ENCODE assay signal across 18 mouse cellular contexts in genomic region chr13:112840241-112841087, GRCm38 (mm10). TPM values are rescaled to one million over a fixed set of nuclear protein-coding genes. Genes with fewer than 3 reads are reported as not detected.
DNase-seq lines count a peak whose midpoint lies in the region; ATAC-seq and TF ChIP-seq lines count a peak whose summit lies in the region.
"Had no signal": no experiment of that assay in that cellular context is flagged by ENCODE, and none has a peak within 500 bp of the region (broad histone marks: within the 10 kb centered on the region; RNA-seq: fewer than 3 reads in every experiment).

No protein-coding gene starts in this region.

- H3K36me3 ChIP-seq in forebrain, embryonic 16.5 days (ENCODE audit: control insufficient read depth, insufficient read depth) = peaks cover 2% of the 10 kb centered on the region; the same call in 1 of the 2 replicates
- peaks cover 4% of the 10 kb centered on the region; the same call in 1 of the 2 replicates for H3K36me3 ChIP-seq in forebrain, embryonic 12.5 days (replicated peaks)
- H3K36me3 ChIP-seq in lung, postnatal 0 days (ENCODE audit: insufficient read depth, low read length) = no peaks in the 10 kb centered on the region
- H3K36me3 ChIP-seq in hindbrain, embryonic 12.5 days = peaks cover 8% of the 10 kb centered on the region

- no peak for TF ChIP-seq CTCF in lung, postnatal 0 days (IDR thresholded peaks at IDR 0.05)

- 79% methylated on average over 16 of the region's 16 CpGs for WGBS in forebrain, embryonic 16.5 days
- 91% methylated on average over 16 of the region's 16 CpGs for WGBS in forebrain, embryonic 12.5 days
- WGBS in lung, postnatal 0 days = 83% methylated on average over 16 of the region's 16 CpGs
- WGBS in hindbrain, embryonic 12.5 days = 92% methylated on average over 16 of the region's 16 CpGs

- H3K9me3 ChIP-seq in forebrain, embryonic 16.5 days (ENCODE audit: control insufficient read depth, low read length) = no peaks in the 10 kb centered on the region
- H3K9me3 ChIP-seq in forebrain, embryonic 12.5 days = 0 out of 2 replicates have a peak, but pooled peaks cover 3% of the 10 kb centered on the region
- H3K9me3 ChIP-seq in lung, postnatal 0 days (ENCODE audit: low read length) = no peaks in the 10 kb centered on the region
- no peaks in the 10 kb centered on the region for H3K9me3 ChIP-seq in hindbrain, embryonic 12.5 days (replicated peaks)
- H3K9me3 ChIP-seq: embryonic facial prominence, embryonic 12.5 days; hindbrain, embryonic 13.5 days; limb, embryonic 15.5 days; midbrain, embryonic 10.5 days had no signal

- H3K9ac ChIP-seq in forebrain, embryonic 16.5 days (replicated peaks; ENCODE audit: low read depth, low read length) = no peak overlapping the region
- no peak overlapping the region for H3K9ac ChIP-seq in forebrain, embryonic 12.5 days
- no peak overlapping the region for H3K9ac ChIP-seq in lung, postnatal 0 days (replicated peaks; ENCODE audit: low read depth)
- H3K9ac ChIP-seq in hindbrain, embryonic 12.5 days = no peak overlapping the region
- H3K9ac ChIP-seq: embryonic facial prominence, embryonic 12.5 days; hindbrain, embryonic 13.5 days; limb, embryonic 15.5 days had no signal

- no peaks in the 10 kb centered on the region for H3K27me3 ChIP-seq in forebrain, embryonic 16.5 days (replicated peaks; ENCODE audit: control insufficient read depth, insufficient read depth, low read length)
- H3K27me3 ChIP-seq in forebrain, embryonic 12.5 days = no peaks in the 10 kb centered on the region
- H3K27me3 ChIP-seq in lung, postnatal 0 days (replicated peaks; ENCODE audit: insufficient read depth, low read length) = no peaks in the 10 kb centered on the region
- no peaks in the 10 kb centered on the region for H3K27me3 ChIP-seq in hindbrain, embryonic 12.5 days
- H3K27me3 ChIP-seq: embryonic facial prominence, embryonic 12.5 days; hindbrain, embryonic 13.5 days; limb, embryonic 15.5 days had no signal

- no peak for DNase-seq in lung, postnatal 0 days (ENCODE audit: low spot score)
- no peak for DNase-seq in lung, postnatal 10 days
- peak; percentile 16 to 35 for DNase-seq in layer of hippocampus, postnatal 25 days (ENCODE audit: extremely low spot score in 1 of 2, low spot score in 1 of 2)
- peak; percentile 42 for DNase-seq in right cerebral cortex, postnatal 25 days
- DNase-seq in testis, postnatal 10 days (ENCODE audit: low spot score) = no peak
- DNase-seq: cerebellum, postnatal 25 days; kidney, adult 11 months; kidney, postnatal 4 days; thymus, adult 18-20 months had no signal

- peak overlapping the region; percentile 56; the same call in 1 of the 2 replicates for H3K27ac ChIP-seq in forebrain, embryonic 16.5 days (ENCODE audit: low read length)
- H3K27ac ChIP-seq in forebrain, embryonic 12.5 days = no peak overlapping the region
- no peak overlapping the region for H3K27ac ChIP-seq in lung, postnatal 0 days (ENCODE audit: low read length)
- no peak overlapping the region for H3K27ac ChIP-seq in hindbrain, embryonic 12.5 days
- H3K27ac ChIP-seq: embryonic facial prominence, embryonic 12.5 days; forebrain, embryonic 10.5 days; hindbrain, embryonic 13.5 days; limb, embryonic 15.5 days; midbrain, embryonic 10.5 days had no signal

- peaks cover 8% of the 10 kb centered on the region; the same call in 1 of the 2 replicates for H3K4me1 ChIP-seq in forebrain, embryonic 16.5 days (replicated peaks; ENCODE audit: control insufficient read depth, insufficient read depth, low read length)
- no peaks in the 10 kb centered on the region for H3K4me1 ChIP-seq in forebrain, embryonic 12.5 days
- no peaks in the 10 kb centered on the region for H3K4me1 ChIP-seq in lung, postnatal 0 days (ENCODE audit: insufficient read depth, low read depth, low read length)
- no peaks in the 10 kb centered on the region for H3K4me1 ChIP-seq in hindbrain, embryonic 12.5 days
- H3K4me1 ChIP-seq: embryonic facial prominence, embryonic 12.5 days; forebrain, embryonic 10.5 days; hindbrain, embryonic 13.5 days; midbrain, embryonic 10.5 days had no signal

- peak; percentile 59; the same call in 1 of the 2 replicates for ATAC-seq in forebrain, embryonic 16.5 days
- no peak for ATAC-seq in forebrain, embryonic 12.5 days (ENCODE audit: low FRiP score)
- peak; percentile 14; the same call in 1 of the 2 replicates for ATAC-seq in lung, postnatal 0 days
- no peak for ATAC-seq in hindbrain, embryonic 12.5 days (ENCODE audit: low FRiP score)

- H3K4me2 ChIP-seq in forebrain, embryonic 16.5 days (ENCODE audit: low read length) = no peak overlapping the region
- H3K4me2 ChIP-seq in forebrain, embryonic 12.5 days = no peak overlapping the region
- H3K4me2 ChIP-seq in lung, postnatal 0 days (replicated peaks; ENCODE audit: low read depth, low read length) = no peak overlapping the region
- H3K4me2 ChIP-seq in hindbrain, embryonic 12.5 days (replicated peaks) = no peak overlapping the region
- H3K4me2 ChIP-seq: embryonic facial prominence, embryonic 12.5 days; hindbrain, embryonic 13.5 days; limb, embryonic 15.5 days had no signal

- H3K4me3 ChIP-seq in forebrain, embryonic 16.5 days (replicated peaks; ENCODE audit: low read length) = no peak overlapping the region
- H3K4me3 ChIP-seq in forebrain, embryonic 12.5 days (replicated peaks) = no peak overlapping the region
- H3K4me3 ChIP-seq in lung, postnatal 0 days (ENCODE audit: low read depth, low read length) = no peak overlapping the region
- no peak overlapping the region for H3K4me3 ChIP-seq in hindbrain, embryonic 12.5 days
- H3K4me3 ChIP-seq: embryonic facial prominence, embryonic 12.5 days; forebrain, embryonic 10.5 days; hindbrain, embryonic 13.5 days; limb, embryonic 15.5 days; midbrain, embryonic 10.5 days had no signal

- no peak for TF ChIP-seq EP300 in lung, postnatal 0 days (IDR thresholded peaks at IDR 0.05)

RNA-seq across cellular contexts. Expression of gene Plpp1, which starts 39.9 kb away (rescaled TPM):
- polyA plus RNA-seq in forebrain, embryonic 16.5 days (2015; fragmentation: Nextera tagmentation; extraction: Ambion mirVana) = 44.7 and 49.2 TPM in 2 replicates
- polyA plus RNA-seq in forebrain, embryonic 12.5 days (2016; fragmentation: Nextera tagmentation; extraction: Ambion mirVana) = 17.8 and 19.1 TPM in 2 replicates
- 247 and 292 TPM in 2 replicates for polyA plus RNA-seq in lung, postnatal 0 days (2015; fragmentation: Nextera tagmentation; extraction: Ambion mirVana)
- 10 to 100 TPM; 30.9 to 33.1 TPM for total RNA-seq in layer of hippocampus, postnatal 25 days (2021)
- 31.5 and 37.6 TPM in 2 replicates for polyA plus RNA-seq in hindbrain, embryonic 12.5 days (2016; fragmentation: Nextera tagmentation; extraction: Ambion mirVana)
- total RNA-seq: granulocyte monocyte progenitor cell, adult 5-6 weeks had no signal

Comparison
In these comparisons a context has a peak if more than half of its experiments do, and no peak if none do; other contexts are left out.
1. ATAC-seq: peak in forebrain, embryonic 16.5 days (single experiment) and lung, postnatal 0 days (single experiment); none in forebrain, embryonic 12.5 days (single experiment) and hindbrain, embryonic 12.5 days (single experiment).
2. DNase-seq: peak in layer of hippocampus, postnatal 25 days (2 of 2) and right cerebral cortex, postnatal 25 days (single experiment); none in lung, postnatal 0 days (single experiment), lung, postnatal 10 days (single experiment) and testis, postnatal 10 days (single experiment).